Mouse (Mus musculus): ENCODE measurements at regions not wholly inside any gene's neighbourhood (a gene's known extent, or its start where the extent isn't known, plus 50 kb on each side); places are given as distances from the start of the nearest gene placed in this dataset.
"Not testable (repeated sequence)": the region's sequence is repeated elsewhere in the genome, so short reads cannot be mapped to it uniquely, and the experiment has no call there.

- DNase-seq = peak; percentile 65
Observed at GRCm38 (mm10) chr10:86636953-86637376, 68.3 kb downstream of the Hsp90b1 start.

- DNase-seq = not testable (repeated sequence)
Observed at GRCm38 (mm10) chr10:86636515-86636914, 68.8 kb downstream of the Hsp90b1 start.

GRCm38 (mm10) chr10:86626734-86627133, 78.6 kb downstream of the Hsp90b1 start:
- DNase-seq = not testable (repeated sequence)

GRCm38 (mm10) chr10:86617958-86618664, 87.2 kb downstream of the Hsp90b1 start:
- not testable (repeated sequence) for DNase-seq

GRCm38 (mm10) chr10:86612341-86612740, 93.0 kb downstream of the Hsp90b1 start:
- not testable (repeated sequence) for DNase-seq

- not testable (repeated sequence) for DNase-seq
Observed at GRCm38 (mm10) chr10:86610027-86610426, 95.3 kb downstream of the Hsp90b1 start.

GRCm38 (mm10) chr10:86600843-86601242, 102.1 kb upstream of the Syn3 start:
- not testable (repeated sequence) for DNase-seq

GRCm38 (mm10) chr10:86599991-86600390, 101.3 kb upstream of the Syn3 start:
- not testable (repeated sequence) for DNase-seq

GRCm38 (mm10) chr10:86590211-86590610, 91.5 kb upstream of the Syn3 start:
- DNase-seq = not testable (repeated sequence)

GRCm38 (mm10) chr10:86566875-86567274, 68.2 kb upstream of the Syn3 start:
- not testable (repeated sequence) for DNase-seq

- no peak for DNase-seq
Observed at GRCm38 (mm10) chr10:86555843-86556242, 57.1 kb upstream of the Syn3 start.

Measured in cerebellum, adult 9-11 months (tissue).